Mouse (Mus musculus) lung, adult 2 months (tissue): ENCODE measurements around the gene Ttll5.

Experiments used
- CTCF ChIP-seq: fragments of 200-500 bp; IDR thresholded peaks from 2 replicates; pipeline ENCODE4 v1.5.1; 2011; ENCODE audit warnings: mild to moderate bottlenecking, low read length, control low read depth; ENCODE audit not compliant: insufficient read depth
- POLR2A ChIP-seq: fragments of 200-500 bp; IDR thresholded peaks from 2 replicates; pipeline ENCODE4 v1.6.1; 2011; ENCODE audit warnings: low read depth, mild to moderate bottlenecking, control low read depth, low read length, borderline replicate concordance; ENCODE audit errors: extremely low read depth

DNA sequence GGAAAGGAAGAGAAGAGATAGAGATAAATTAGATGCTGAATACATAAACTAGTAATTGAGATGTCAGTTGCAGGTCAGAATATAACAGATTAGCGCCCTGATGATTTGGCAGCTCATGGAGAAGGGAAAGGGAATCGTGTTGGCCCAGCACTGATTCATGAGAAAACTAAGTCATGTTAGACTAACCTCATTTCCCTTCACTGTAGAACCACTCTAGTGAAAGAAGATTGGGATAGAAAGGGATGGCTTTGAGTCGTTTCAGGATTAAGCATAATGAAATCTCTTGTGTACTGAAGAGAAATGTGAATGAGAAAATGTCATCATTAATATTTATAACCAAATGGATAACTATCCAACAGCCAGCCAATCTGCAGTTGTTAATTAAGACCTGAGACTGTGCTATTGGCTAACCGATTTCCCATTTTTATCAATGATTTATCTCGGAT is 163.0 kb downstream of the Ttll5 start:
- TF ChIP-seq POLR2A (no peak), CTCF (no peak)
